Mouse (Mus musculus) intestine, embryonic 16.5 days (tissue): ENCODE data around the gene Tas1r3. TPM values are rescaled to one million over a fixed set of nuclear protein-coding genes. Genes with fewer than 3 reads are reported as not detected.

Experiments used
- ATAC-seq: fragments of 200-750 bp; cut with Nextera tagmentation; 2 replicates; pipeline ENCODE4 v1.8.0; 2017; ENCODE audit warnings: moderate TSS enrichment, moderate library complexity
- H3K27ac ChIP-seq: fragments of 300-500 bp; sonication (generic); 2 replicates; pipeline ENCODE4 v1.5.1; 2014; ENCODE audit warnings: mild to moderate bottlenecking, low read length
- H3K27me3 ChIP-seq: fragments of 300-500 bp; sonication (generic); replicated peaks from 2 replicates; pipeline ENCODE4 v1.6.1; 2014; ENCODE audit warnings: low read length, control low read depth, mixed read lengths; ENCODE audit not compliant: control insufficient read depth, insufficient read depth
- H3K36me3 ChIP-seq: fragments of 300-500 bp; sonication (generic); 2 replicates; pipeline ENCODE4 v1.6.1; 2014; ENCODE audit warnings: low read length, control low read depth; ENCODE audit not compliant: control insufficient read depth, insufficient read depth
- H3K4me1 ChIP-seq: fragments of 300-500 bp; sonication (generic); 2 replicates; pipeline ENCODE4 v1.6.1; 2014; ENCODE audit warnings: low read length, control low read depth, mixed read lengths; ENCODE audit not compliant: control insufficient read depth, insufficient read depth
- H3K4me2 ChIP-seq: fragments of 300-500 bp; sonication (generic); 2 replicates; pipeline ENCODE4 v1.6.1; 2014; ENCODE audit warnings: low read depth, low read length, control low read depth
- H3K4me3 ChIP-seq: fragments of 300-500 bp; sonication (generic); 2 replicates; pipeline ENCODE4 v1.5.1; 2014; ENCODE audit warnings: mild to moderate bottlenecking, low read length
- H3K9ac ChIP-seq: fragments of 300-500 bp; sonication (generic); 2 replicates; pipeline ENCODE4 v1.6.1; 2014; ENCODE audit warnings: low read depth, low read length
- H3K9me3 ChIP-seq: fragments of 300-500 bp; sonication (generic); 2 replicates; pipeline ENCODE4 v1.6.1; 2016; ENCODE audit warnings: low read length, control low read depth; ENCODE audit not compliant: control insufficient read depth
- WGBS: fragments of 180-500 bp; shearing (Covaris S2); extraction: QIAGEN DNeasy Blood & Tissue Kit; methylation state at CpG from one replicate; pipeline ENCODE4 v1.1.7; 2014; 5-methylcytosine and 5-hydroxymethylcytosine counted together
- polyA plus RNA-seq: library from polyadenylated mRNA; unstranded; fragments of >200 nt; fragmentation: Nextera tagmentation; extraction: Ambion mirVana; gene quantifications from 2 replicates; pipeline ENCODE4 v1.2.1, GENCODE M21; 2015

Tas1r3 gene
- polyA plus RNA-seq, 1 experiment from 2014 or later, result 0.32 TPM

DNA sequence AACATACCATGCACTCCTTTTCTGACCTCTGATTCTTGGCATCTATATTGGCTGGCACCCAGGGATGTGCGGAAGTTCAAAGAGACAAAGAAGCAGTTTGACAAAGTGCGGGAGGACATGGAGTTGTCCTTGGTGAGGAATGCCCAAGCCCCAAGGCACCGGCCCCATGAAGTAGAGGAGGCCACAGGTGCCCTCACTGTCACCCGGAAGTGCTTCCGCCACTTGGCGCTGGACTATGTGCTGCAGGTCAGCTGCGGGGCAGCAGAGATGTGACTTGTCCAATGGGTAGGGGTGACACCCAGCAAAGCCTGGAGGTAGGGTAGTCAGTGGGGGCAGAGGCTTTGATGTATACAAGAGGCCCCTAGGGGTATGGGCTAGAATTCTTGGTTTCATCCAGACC lies 36.2 kb upstream of the Tas1r3 start:
- Histone ChIP-seq H3K9ac (no peak overlapping the region), H3K27me3 (no peaks in the 10 kb centered on the region), H3K4me1 (peaks cover 6% of the 10 kb centered on the region), H3K36me3 (peaks cover 19% of the 10 kb centered on the region), H3K9me3 (no peaks in the 10 kb centered on the region), H3K27ac (no peak overlapping the region), H3K4me3 (no peak overlapping the region), H3K4me2 (no peak overlapping the region)
- no peak for ATAC-seq
- 89% methylated on average over 7 of the region's 7 CpGs for WGBS

DNA sequence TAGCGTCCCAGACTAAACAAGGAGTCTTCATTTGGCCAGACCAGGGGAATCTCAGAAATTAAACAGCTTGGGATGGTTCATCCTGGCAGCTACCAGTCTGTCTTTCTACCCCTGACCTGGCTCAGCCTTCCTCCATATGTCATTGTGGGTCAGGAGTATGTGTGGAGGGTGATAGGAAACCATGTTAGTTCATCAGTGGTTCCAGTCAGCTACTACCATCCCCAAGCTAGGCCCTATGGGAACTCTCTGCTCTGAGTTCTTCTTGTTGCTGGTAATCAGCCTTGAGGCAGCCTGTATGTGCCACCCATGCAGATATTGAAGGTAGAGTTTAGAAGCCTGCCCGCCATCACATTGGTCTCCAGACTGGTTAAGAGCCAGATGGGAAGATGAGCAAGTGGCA lies 35.2 kb upstream of the Tas1r3 start:
- Histone ChIP-seq H3K9me3 (no peaks in the 10 kb centered on the region), H3K4me2 (no peak overlapping the region), H3K36me3 (peaks cover 19% of the 10 kb centered on the region), H3K27me3 (no peaks in the 10 kb centered on the region), H3K27ac (no peak overlapping the region), H3K4me1 (peaks cover 16% of the 10 kb centered on the region), H3K9ac (no peak overlapping the region), H3K4me3 (no peak overlapping the region)
- no peak for ATAC-seq
- whole genome bisulfite sequencing, result 95% methylated on average over 2 of the region's 2 CpGs

DNA sequence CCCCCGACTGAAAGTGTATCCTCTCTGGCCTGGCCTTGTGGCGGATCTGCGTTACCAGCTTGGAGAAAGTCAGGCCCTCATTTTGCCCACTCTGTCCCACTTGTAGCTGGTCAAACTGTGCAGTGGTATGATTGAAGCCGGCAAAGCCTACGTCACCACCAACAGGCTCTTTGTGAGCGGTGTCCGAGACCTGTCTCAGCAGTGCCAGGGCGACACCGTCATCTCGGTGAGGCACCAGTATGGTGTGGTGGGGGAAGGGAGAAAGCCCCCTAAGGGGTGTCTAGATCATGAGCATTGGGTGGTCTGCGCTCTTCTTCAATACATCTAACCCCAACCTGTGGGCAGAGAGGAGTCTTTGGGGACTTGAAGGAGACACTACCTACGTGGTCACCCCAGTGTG lies 33.3 kb upstream of the Tas1r3 start:
- H3K27ac ChIP-seq, result no peak overlapping the region
- WGBS, result 95% methylated on average over 12 of the region's 12 CpGs
- peaks cover 16% of the 10 kb centered on the region; the same call in 1 of the 2 replicates for H3K36me3 ChIP-seq
- H3K9me3 ChIP-seq, result no peaks in the 10 kb centered on the region
- H3K27me3 ChIP-seq, result no peaks in the 10 kb centered on the region
- H3K4me3 ChIP-seq, result no peak overlapping the region
- ATAC-seq, result no peak
- no peak overlapping the region for H3K9ac ChIP-seq
- peaks cover 24% of the 10 kb centered on the region for H3K4me1 ChIP-seq
- no peak overlapping the region for H3K4me2 ChIP-seq

DNA sequence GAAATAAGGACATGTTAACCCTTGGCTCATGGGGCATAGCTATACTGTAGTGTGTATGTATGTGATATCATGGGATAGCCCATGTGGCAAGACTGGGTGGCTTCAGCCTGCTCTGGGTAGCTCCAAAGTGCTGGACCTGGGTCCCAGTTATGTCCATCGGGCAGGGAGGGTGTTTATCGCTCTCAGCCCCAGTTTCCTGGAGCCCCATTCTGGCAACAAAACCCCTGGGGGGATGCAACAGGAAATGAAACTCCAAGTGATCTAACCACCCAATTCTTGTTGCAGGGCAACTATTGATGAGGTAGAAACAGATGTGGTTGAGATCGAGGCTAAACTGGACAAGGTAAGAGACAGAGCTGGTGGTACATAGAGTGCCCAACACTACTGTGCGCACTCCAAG lies 32.7 kb upstream of the Tas1r3 start:
- Histone ChIP-seq H3K36me3 (peaks cover 16% of the 10 kb centered on the region; the same call in 1 of the 2 replicates), H3K9ac (no peak overlapping the region), H3K4me1 (peaks cover 25% of the 10 kb centered on the region), H3K27me3 (no peaks in the 10 kb centered on the region), H3K4me2 (no peak overlapping the region), H3K4me3 (no peak overlapping the region), H3K27ac (no peak overlapping the region), H3K9me3 (no peaks in the 10 kb centered on the region)
- 89% methylated on average over 4 of the region's 4 CpGs for WGBS
- ATAC-seq, result no peak

DNA sequence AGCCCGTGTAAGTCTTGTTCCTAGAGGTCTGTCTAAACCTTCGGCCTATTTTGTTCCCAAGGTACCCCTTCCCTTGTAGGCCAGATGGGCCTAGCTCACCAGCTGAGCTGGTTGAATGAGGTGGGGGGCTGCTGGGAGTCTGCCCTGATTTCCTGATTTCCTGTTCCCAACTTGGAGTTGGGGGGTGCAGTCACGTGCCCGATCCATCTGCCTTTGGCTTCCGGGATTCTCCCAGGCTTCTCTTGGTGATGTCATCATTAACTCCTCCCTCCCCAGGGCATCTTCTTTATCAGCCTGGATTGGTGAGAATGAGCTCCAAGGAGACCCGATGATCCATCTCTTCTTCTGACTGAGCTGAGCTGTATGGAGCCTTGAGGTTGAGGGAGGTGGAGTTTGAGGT lies 32.1 kb upstream of the Tas1r3 start:
- H3K9me3 ChIP-seq, result no peaks in the 10 kb centered on the region
- H3K9ac ChIP-seq, result no peak overlapping the region
- H3K4me3 ChIP-seq, result peak overlapping the region; percentile 2; the same call in 1 of the 2 replicates
- 38% methylated on average over 6 of the region's 6 CpGs for whole genome bisulfite sequencing
- peaks cover 16% of the 10 kb centered on the region; the same call in 1 of the 2 replicates for H3K36me3 ChIP-seq
- H3K4me1 ChIP-seq, result peaks cover 32% of the 10 kb centered on the region
- H3K4me2 ChIP-seq, result peak overlapping the region; percentile 43
- no peak for ATAC-seq
- H3K27me3 ChIP-seq, result no peaks in the 10 kb centered on the region
- H3K27ac ChIP-seq, result no peak overlapping the region

DNA sequence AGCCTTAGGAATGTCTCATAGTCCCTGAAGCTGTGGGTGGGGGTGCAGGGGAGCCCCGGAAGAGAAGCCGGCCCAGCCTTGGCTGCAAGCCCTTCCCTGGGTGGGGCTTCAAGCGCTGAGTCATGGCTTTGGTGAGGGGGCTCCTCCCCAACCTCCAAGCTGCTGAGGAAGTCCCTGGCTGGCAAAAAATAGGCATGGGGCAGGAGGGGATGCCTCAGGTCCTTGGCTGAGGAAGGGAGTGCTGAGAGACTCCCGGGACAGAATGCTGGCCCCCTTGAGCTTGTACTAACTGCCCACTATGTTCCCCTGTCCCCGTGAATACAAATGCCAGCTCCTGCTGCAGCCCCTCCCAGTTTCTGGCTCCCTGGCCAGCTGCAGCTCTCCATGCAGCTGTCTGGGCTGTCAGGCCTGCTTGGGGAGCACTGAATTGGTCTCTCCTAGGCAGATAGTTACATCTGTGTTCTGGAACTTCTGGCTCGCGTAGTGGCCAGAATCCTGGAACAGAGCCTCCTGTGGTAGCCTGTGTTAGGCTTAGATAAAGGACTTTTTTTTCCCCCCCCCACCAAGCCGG lies 31.2 kb upstream of the Tas1r3 start:
- H3K4me3 ChIP-seq, result peak overlapping the region; percentile 7; the same call in 1 of the 2 replicates

DNA sequence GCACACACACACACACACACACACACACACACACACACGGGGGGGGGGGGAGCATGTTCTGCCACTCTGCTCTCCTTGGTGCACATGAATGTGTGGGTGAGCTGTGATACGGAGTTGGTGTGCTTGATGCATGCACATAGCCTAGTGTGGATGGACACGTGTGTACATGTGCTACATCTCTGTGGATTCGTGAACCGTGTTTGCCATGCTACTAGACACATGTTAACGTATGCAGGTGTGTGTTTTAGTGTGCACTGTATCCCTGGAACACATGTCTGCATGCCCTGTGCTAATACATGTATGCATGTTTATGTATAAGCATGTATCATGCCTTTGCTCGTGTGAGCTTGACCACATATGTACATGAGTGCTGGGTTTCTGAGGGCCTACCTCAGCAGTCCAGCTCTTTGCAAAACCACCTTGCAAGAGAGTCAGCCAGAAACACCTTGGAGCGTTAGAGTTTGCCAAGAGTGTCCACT lies 30.1 kb upstream of the Tas1r3 start:
- Histone ChIP-seq H3K4me3 (peak overlapping the region; percentile 95), H3K36me3 (peaks cover 7% of the 10 kb centered on the region; the same call in 1 of the 2 replicates), H3K4me1 (peaks cover 33% of the 10 kb centered on the region), H3K9ac (peak overlapping the region; percentile 96), H3K4me2 (peak overlapping the region; percentile 96), H3K27me3 (no peaks in the 10 kb centered on the region), H3K9me3 (no peaks in the 10 kb centered on the region), H3K27ac (no peak overlapping the region)
- ATAC-seq, result no peak
- 74% methylated on average over 8 of the region's 8 CpGs for WGBS

More for the DNA sequence above, 31.2 kb upstream of the Tas1r3 start:
- no peaks in the 10 kb centered on the region for H3K27me3 ChIP-seq
- H3K4me2 ChIP-seq, result peak overlapping the region; percentile 43
- peaks cover 13% of the 10 kb centered on the region; the same call in 1 of the 2 replicates for H3K36me3 ChIP-seq
- H3K9me3 ChIP-seq, result no peaks in the 10 kb centered on the region
- H3K4me1 ChIP-seq, result peaks cover 33% of the 10 kb centered on the region
- WGBS, result 18% methylated on average over 8 of the region's 8 CpGs
- peak overlapping the region; percentile 40 for H3K9ac ChIP-seq
- ATAC-seq, result no peak
- peak overlapping the region; percentile 55; the same call in 1 of the 2 replicates for H3K27ac ChIP-seq

DNA sequence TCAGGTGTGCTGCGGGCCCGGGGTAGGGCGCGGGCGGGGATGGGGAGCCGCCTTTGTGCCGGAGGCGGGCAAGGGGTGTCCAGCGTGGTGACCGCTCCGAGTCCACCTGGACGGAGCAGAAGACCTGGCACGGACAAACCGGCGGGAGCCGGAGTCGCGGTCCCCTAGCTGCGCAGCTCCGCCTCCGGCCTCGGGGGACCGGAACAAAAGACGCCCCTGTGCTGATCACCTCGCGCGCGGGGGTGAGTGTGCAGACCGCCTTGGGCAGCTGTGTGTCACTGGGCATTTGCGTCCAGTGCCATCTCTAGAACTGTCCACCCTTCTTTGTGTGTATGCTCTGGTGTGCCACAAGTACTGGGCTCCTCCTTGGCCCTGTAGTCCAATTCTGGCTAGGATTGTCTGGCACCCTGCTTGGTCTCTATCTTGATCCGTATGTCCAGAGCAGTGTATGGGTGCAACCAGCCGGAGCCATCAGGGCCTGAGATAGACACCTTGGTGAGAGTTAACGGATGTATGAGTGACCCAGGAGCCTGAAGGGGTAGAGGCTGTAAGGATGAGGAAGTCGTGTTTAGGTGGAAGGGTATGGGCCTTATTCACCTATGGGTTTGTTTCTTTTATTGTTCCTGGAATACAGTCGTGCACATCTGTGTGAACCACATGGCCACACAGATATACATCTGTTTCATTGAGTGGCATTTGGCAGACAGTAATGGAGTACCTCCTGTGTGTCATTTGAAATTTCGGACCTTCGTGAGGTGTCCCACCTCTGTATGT lies 29.5 kb upstream of the Tas1r3 start:
- WGBS, result 5% methylated on average over 31 of the region's 37 CpGs
- Histone ChIP-seq H3K4me2 (peak overlapping the region; percentile 96), H3K36me3 (peaks cover 6% of the 10 kb centered on the region), H3K4me1 (peaks cover 33% of the 10 kb centered on the region), H3K9ac (peak overlapping the region; percentile 96), H3K4me3 (peak overlapping the region; percentile 95), H3K9me3 (no peaks in the 10 kb centered on the region), H3K27me3 (no peaks in the 10 kb centered on the region), H3K27ac (peak overlapping the region; percentile 99)
- peak; percentile 35 for ATAC-seq

DNA sequence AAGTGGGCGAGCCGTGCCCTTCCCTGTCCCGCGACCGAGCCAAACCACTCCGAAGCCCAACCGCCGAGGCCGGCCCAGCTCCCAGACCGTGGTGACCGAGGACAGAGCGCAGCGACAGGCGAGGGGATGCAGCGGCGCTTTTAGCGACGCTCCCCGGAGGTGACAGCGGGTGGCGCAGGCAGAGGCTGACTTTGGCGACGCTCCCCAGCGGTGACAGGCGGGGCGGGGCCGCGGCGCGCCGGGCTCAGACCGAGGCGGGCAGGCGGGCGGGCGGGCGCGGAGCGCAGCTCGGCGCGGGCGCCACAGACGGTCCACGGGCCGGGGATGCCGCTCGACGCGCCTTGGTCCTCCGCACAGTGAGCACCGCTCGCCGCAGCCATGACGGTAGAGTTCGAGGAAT lies 28.9 kb upstream of the Tas1r3 start:
- no peaks in the 10 kb centered on the region for H3K27me3 ChIP-seq
- peak overlapping the region; percentile 99 for H3K27ac ChIP-seq
- peak overlapping the region; percentile 96 for H3K9ac ChIP-seq
- H3K4me3 ChIP-seq, result peak overlapping the region; percentile 95
- H3K4me1 ChIP-seq, result peaks cover 33% of the 10 kb centered on the region
- peaks cover 12% of the 10 kb centered on the region for H3K36me3 ChIP-seq
- under 1% methylated on average over 52 of the region's 56 CpGs for WGBS
- no peaks in the 10 kb centered on the region for H3K9me3 ChIP-seq
- peak; percentile 94 for ATAC-seq
- peak overlapping the region; percentile 96 for H3K4me2 ChIP-seq
